Mouse (Mus musculus): Measurements from ENCODE around the gene Csn1s2b. TPM values are rescaled to one million over a fixed set of nuclear protein-coding genes. Genes with fewer than 3 reads are reported as not detected.
"Not testable (repeated sequence)": the region's sequence is repeated elsewhere in the genome, so short reads cannot be mapped to it uniquely, and the experiment has no call there.

The Csn1s2b gene
- total RNA-seq (2014; rRNA removed) (not detected in 2 replicates), polyA plus RNA-seq (2015; fragmentation: Nextera tagmentation; extraction: Ambion mirVana) (not detected in 2 replicates)

DNA sequence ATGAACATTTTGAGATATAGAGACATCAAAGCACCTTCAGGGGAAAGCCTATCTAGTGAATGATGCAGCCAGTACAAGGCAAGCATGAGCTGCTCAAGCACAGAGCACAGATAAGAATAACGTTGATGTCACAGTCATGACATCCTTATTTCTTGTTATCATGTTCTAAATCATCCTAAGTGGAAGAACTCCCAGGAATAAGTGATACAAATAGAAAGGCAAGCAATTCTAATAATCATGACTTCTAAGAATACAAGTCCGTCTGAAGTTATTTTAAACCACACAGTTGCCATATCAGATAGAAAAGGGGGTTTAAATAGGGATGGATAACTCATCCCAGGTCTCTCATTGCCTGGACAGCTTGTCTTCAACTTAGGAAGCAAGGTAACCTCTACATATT is at the start of gene Csn1s2b:
Csn1s2b (plus strand) TSS at position 301 of the 400 bp plus-strand sequence.
- WGBS = 90% methylated on average over 2 of the region's 2 CpGs
- Histone ChIP-seq H3K9ac (replicated peaks; ENCODE audit: low read length) (no peak within 1 kb of the TSS), H3K27ac (no peak within 1 kb of the TSS), H3K4me3 (ENCODE audit: low read length) (no peak within 1 kb of the TSS), H3K27me3 (ENCODE audit: insufficient read depth, low read length) (no peaks in the 10 kb centered on the region), H3K36me3 (ENCODE audit: insufficient read depth, low read length) (no peaks in the 10 kb centered on the region), H3K4me2 (ENCODE audit: low read depth, low read length) (no peak within 1 kb of the TSS), H3K9me3 (ENCODE audit: low read length) (no peaks in the 10 kb centered on the region), H3K4me1 (ENCODE audit: insufficient read depth, low read length) (no peaks in the 10 kb centered on the region)
- ATAC-seq (no peak), DNase-seq (ENCODE audit: low spot score) (no peak)
- no peak for TF ChIP-seq CTCF (IDR thresholded peaks at IDR 0.05; ENCODE audit: low read depth)

DNA sequence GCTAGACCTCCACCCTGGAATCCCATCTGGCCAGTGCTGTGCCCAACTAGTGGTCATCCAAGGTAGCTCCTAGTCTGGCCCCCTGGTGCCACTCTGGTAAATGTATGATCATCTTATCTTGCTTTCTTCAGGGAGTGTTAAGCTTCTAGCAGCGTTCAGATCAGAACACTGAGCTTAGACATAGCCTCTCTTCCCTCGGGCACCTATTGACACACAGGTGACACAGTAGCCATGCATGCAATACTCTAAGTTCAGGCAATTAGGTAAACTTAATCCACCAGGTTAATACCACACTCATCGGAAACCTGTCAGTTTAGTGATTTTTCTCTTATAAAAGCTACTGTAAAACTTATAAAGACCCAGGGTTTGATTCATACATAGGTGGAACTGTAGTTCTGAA is 43.3 kb upstream of the Csn1s2b start:
- no peak overlapping the region for H3K4me3 ChIP-seq (ENCODE audit: low read length)

DNA sequence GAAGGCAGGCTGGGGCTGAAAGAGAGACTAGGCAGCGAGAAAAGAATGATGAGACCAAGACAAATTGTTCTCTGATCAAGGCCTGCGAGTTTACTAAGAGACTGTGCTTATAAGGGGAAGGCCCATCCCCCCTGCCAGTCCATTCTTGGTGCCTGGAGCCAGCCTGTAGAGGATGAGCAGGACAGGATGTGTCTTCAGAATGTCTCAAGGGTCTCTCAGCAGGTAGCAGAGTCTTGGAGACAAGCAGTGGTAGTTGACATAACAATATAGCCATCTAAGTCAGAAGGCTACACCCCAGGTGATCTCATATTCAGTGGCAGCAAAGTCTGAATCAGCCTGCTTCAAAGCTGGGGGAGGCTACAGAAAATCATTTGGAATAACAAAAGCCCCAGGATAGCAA is 35.7 kb upstream of the Csn1s2b start:
- H3K36me3 ChIP-seq (ENCODE audit: insufficient read depth, low read length); H3K27ac ChIP-seq; H3K4me3 ChIP-seq (ENCODE audit: low read length); H3K4me2 ChIP-seq (ENCODE audit: low read depth, low read length); ATAC-seq; DNase-seq (ENCODE audit: low spot score); H3K9ac ChIP-seq (replicated peaks; ENCODE audit: low read length); H3K27me3 ChIP-seq (ENCODE audit: insufficient read depth, low read length); H3K4me1 ChIP-seq (ENCODE audit: insufficient read depth, low read length); H3K9me3 ChIP-seq (ENCODE audit: low read length): not testable (repeated sequence)
- WGBS = 37% methylated on average over 2 of the region's 2 CpGs

More for the DNA sequence above, 43.3 kb upstream of the Csn1s2b start:
- 91% methylated on average over 3 of the region's 3 CpGs for WGBS
- H3K27me3 ChIP-seq (ENCODE audit: insufficient read depth, low read length) = no peaks in the 10 kb centered on the region
- H3K9me3 ChIP-seq (ENCODE audit: low read length) = no peaks in the 10 kb centered on the region
- no peaks in the 10 kb centered on the region for H3K36me3 ChIP-seq (ENCODE audit: insufficient read depth, low read length)
- no peaks in the 10 kb centered on the region for H3K4me1 ChIP-seq (ENCODE audit: insufficient read depth, low read length)
- no peak overlapping the region for H3K27ac ChIP-seq
- H3K4me2 ChIP-seq (ENCODE audit: low read depth, low read length) = no peak overlapping the region
- ATAC-seq (no peak), DNase-seq (ENCODE audit: low spot score) (no peak)
- no peak for TF ChIP-seq CTCF (IDR thresholded peaks at IDR 0.05; ENCODE audit: low read depth)
- no peak overlapping the region for H3K9ac ChIP-seq (replicated peaks; ENCODE audit: low read length)

DNA sequence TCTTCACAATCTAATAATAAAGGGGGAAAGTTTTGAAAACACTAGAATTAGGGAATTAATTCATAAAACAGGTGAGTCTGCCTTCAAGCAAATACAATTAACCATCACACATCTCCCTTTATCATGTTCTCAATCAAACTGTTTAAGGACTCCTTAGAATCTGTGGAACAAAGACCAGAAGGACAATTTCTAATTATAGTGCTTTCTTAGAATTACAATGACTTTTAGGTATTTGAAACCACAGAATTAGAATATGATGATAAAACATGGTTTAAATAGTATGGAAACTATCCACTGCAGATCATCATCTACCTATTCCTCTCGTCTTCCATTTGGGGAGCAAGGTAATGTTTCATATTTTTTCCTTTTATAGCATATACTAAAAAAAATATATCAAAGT is 33.6 kb upstream of the Csn1s2b start, which contains the start of gene Csn1s2a:
Csn1s2a (plus strand) TSS at position 301 of the 400 bp plus-strand sequence.
- H3K4me3 ChIP-seq (ENCODE audit: low read length) = no peak within 1 kb of the TSS
- H3K9me3 ChIP-seq (ENCODE audit: low read length) = no peaks in the 10 kb centered on the region
- ATAC-seq = no peak
- no peak within 1 kb of the TSS for H3K27ac ChIP-seq
- H3K27me3 ChIP-seq (ENCODE audit: insufficient read depth, low read length) = no peaks in the 10 kb centered on the region
- H3K4me2 ChIP-seq (ENCODE audit: low read depth, low read length) = no peak within 1 kb of the TSS
- no peaks in the 10 kb centered on the region for H3K4me1 ChIP-seq (ENCODE audit: insufficient read depth, low read length)
- H3K36me3 ChIP-seq (ENCODE audit: insufficient read depth, low read length) = no peaks in the 10 kb centered on the region
- WGBS = 79% methylated on average over 1 of the region's 1 CpGs
- H3K9ac ChIP-seq (replicated peaks; ENCODE audit: low read length) = no peak within 1 kb of the TSS
- no peak for DNase-seq (ENCODE audit: low spot score)
- TF ChIP-seq CTCF (IDR thresholded peaks at IDR 0.05; ENCODE audit: low read depth) = no peak

DNA sequence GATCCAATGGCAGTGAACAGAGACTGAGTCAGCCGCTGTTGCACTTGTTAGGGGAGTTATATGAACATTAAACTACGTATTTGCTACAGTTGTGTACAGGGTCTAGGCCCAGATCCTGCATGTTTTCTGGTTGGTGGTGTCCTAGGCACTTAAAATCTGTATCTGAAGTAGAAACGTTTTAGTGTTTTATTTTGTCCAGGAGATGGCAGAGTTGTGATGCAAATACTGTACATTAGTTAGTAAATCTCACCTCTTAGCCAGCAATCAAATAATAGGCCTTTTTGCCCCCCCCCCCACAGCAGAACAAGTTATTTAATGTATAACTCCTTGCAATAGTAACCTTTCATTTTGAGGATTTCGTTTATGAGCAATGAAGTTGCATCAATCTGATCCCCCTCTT is 25.2 kb upstream of the Csn1s2b start:
- H3K36me3 ChIP-seq (ENCODE audit: insufficient read depth, low read length) = no peaks in the 10 kb centered on the region
- WGBS = 51% methylated on average over 4 of the region's 4 CpGs
- H3K27me3 ChIP-seq (ENCODE audit: insufficient read depth, low read length) = no peaks in the 10 kb centered on the region
- ATAC-seq (no peak), DNase-seq (ENCODE audit: low spot score) (peak; percentile 52)
- no peaks in the 10 kb centered on the region for H3K4me1 ChIP-seq (ENCODE audit: insufficient read depth, low read length)
- H3K27ac ChIP-seq = no peak overlapping the region
- no peak overlapping the region for H3K4me2 ChIP-seq (ENCODE audit: low read depth, low read length)
- no peak overlapping the region for H3K4me3 ChIP-seq (ENCODE audit: low read length)
- TF ChIP-seq CTCF (IDR thresholded peaks at IDR 0.05; ENCODE audit: low read depth) = peak; percentile 47
- H3K9me3 ChIP-seq (ENCODE audit: low read length) = no peaks in the 10 kb centered on the region
- H3K9ac ChIP-seq (replicated peaks; ENCODE audit: low read length) = no peak overlapping the region

DNA sequence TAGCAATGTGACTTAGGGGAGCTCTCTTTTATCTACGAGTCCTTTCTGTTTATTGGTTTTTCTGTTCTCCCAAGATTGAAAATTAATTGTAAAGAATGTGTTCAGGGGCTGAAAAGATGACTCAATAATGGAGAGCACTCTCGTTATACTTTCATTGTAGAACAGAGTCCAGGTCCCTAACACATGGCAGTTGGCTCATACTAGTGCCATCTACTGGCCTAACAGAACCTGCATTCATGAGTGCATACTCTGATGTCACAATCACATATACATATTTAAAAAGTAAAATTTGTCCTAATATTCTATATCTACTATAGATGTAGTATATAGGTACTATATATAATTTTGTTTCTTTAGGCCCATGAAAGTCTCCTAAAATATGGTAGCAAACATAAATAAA is 1.4 kb downstream of the Csn1s2b start:
- Histone ChIP-seq H3K36me3 (ENCODE audit: insufficient read depth, low read length) (no peaks in the 10 kb centered on the region), H3K9ac (replicated peaks; ENCODE audit: low read length) (no peak overlapping the region), H3K9me3 (ENCODE audit: low read length) (no peaks in the 10 kb centered on the region), H3K27me3 (ENCODE audit: insufficient read depth, low read length) (no peaks in the 10 kb centered on the region), H3K4me2 (ENCODE audit: low read depth, low read length) (no peak overlapping the region), H3K4me3 (ENCODE audit: low read length) (no peak overlapping the region), H3K4me1 (ENCODE audit: insufficient read depth, low read length) (no peaks in the 10 kb centered on the region), H3K27ac (no peak overlapping the region)
- 66% methylated on average over 2 of the region's 2 CpGs for WGBS
- ATAC-seq = no peak
- no peak for DNase-seq (ENCODE audit: low spot score)
- TF ChIP-seq CTCF (IDR thresholded peaks at IDR 0.05; ENCODE audit: low read depth) = peak; percentile 25; the same call in 1 of the 2 replicates

DNA sequence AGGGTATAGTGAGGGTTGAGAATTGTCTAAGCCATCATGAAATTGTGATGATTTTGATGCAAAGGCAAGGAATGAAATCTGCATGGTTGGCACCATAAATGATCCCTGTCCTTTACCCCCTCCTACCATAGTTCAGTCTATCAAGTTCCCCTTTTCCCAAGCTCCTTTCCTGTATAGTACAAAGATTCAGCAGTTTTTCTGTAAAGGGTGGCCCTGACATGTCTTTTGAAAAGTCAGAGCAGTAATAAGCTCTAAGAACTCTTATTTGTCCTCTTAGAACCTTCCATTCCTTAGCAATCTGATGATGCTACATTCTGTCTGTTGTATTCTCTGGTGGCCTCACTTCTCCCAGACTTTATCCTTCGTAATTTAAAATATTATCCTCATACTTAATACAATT is 17.5 kb downstream of the Csn1s2b start, which contains the start of gene Prr27:
Prr27 (plus strand) TSS at position 301 of the 400 bp plus-strand sequence.
- DNase-seq (ENCODE audit: low spot score) (no peak), ATAC-seq (no peak)
- H3K4me1 ChIP-seq (ENCODE audit: insufficient read depth, low read length) = no peaks in the 10 kb centered on the region
- H3K36me3 ChIP-seq (ENCODE audit: insufficient read depth, low read length) = no peaks in the 10 kb centered on the region
- no peak within 1 kb of the TSS for H3K4me2 ChIP-seq (ENCODE audit: low read depth, low read length)
- WGBS = 68% methylated on average over 1 of the region's 1 CpGs
- TF ChIP-seq CTCF (IDR thresholded peaks at IDR 0.05; ENCODE audit: low read depth) = no peak
- H3K27ac ChIP-seq = no peak within 1 kb of the TSS
- no peak within 1 kb of the TSS for H3K4me3 ChIP-seq (ENCODE audit: low read length)
- no peak within 1 kb of the TSS for H3K9ac ChIP-seq (replicated peaks; ENCODE audit: low read length)
- H3K9me3 ChIP-seq (ENCODE audit: low read length) = no peaks in the 10 kb centered on the region
- no peaks in the 10 kb centered on the region for H3K27me3 ChIP-seq (ENCODE audit: insufficient read depth, low read length)

All from hindbrain, postnatal 0 days (tissue).